ENCODE assay signal across 17 mouse cellular contexts in the genomic region with DNA sequence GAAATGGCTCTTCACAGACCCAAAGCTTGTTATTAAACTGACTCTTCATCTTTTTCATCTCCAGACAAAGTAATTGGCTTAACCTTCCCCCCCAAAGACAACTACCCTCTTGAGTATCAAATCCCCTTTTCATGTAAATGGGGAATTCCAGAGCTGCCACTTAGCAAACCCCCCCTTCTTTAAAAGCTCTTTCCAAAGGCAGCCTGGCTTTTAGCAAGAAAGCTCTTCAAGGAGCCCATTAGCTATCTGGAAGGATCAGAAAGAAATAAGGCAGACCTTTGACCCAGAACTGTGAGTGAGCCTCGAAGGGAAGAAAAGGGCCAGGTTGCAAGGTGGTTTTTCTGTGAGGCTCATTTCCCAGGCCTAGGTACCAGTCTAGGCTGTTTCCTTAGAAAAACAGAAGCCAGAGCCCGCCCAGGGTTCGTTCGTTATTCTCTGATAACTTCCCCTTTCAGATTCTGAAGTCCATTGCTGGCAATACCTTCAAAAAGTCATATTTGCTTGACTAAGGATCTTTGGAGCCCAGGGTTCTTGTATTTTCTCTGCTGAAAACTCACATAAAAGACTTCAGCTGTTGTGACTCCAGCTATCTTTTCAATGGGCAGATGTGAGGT.
A peak's percentile ranks its signal among the peaks of the same experiment; 100 is the strongest.
DNase-seq lines count a peak whose midpoint lies in the region; ATAC-seq and TF ChIP-seq lines count a peak whose summit lies in the region.
"Had no signal": no experiment of that assay in that cellular context is flagged by ENCODE, and none has a peak within 500 bp of the region (broad histone marks: within the 10 kb centered on the region; RNA-seq: fewer than 3 reads in every experiment).

No protein-coding gene starts in this region.

- TF ChIP-seq POLR2A in CH12.LX (IDR thresholded peaks at IDR 0.05; ENCODE audit: low read depth, low read length): no peak; the same call in 1 of the 2 replicates

- in situ Hi-C loops in CH12.LX (cut with MboI; ENCODE audit: low pct_ligation_motif_present, low pct_unique_long_range_greater_than_20kb, low sequenced_read_pairs): no loop called here

- no peaks in the 10 kb centered on the region for H3K9me3 ChIP-seq in lung, postnatal 0 days (ENCODE audit: low read length)
- no peaks in the 10 kb centered on the region for H3K9me3 ChIP-seq in CH12.LX (replicated peaks; ENCODE audit: low read length)
- no peaks in the 10 kb centered on the region for H3K9me3 ChIP-seq in heart, embryonic 10.5 days
- H3K9me3 ChIP-seq: embryonic facial prominence, embryonic 12.5 days; kidney, embryonic 15.5 days had no signal

- no peaks in the 10 kb centered on the region for H3K4me1 ChIP-seq in lung, postnatal 0 days (ENCODE audit: insufficient read depth, low read depth, low read length)
- peaks cover 15 to 55% of the 10 kb centered on the region in 2 experiments for H3K4me1 ChIP-seq in CH12.LX (ENCODE audit: control insufficient read depth in 1 of 2, insufficient read depth in 2 of 2)
- H3K4me1 ChIP-seq in heart, embryonic 10.5 days: peaks cover 18% of the 10 kb centered on the region; the same call in 1 of the 2 replicates
- H3K4me1 ChIP-seq: embryonic facial prominence, embryonic 12.5 days; kidney, embryonic 15.5 days had no signal

- TF ChIP-seq RAD21 in CH12.LX (IDR thresholded peaks at IDR 0.05; ENCODE audit: low read depth, low read length): no peak

- peak; percentile 25 for DNase-seq in embryo, embryonic 10 days (ENCODE audit: low spot score)
- no peak for DNase-seq in embryo, embryonic 11 days
- DNase-seq in lung, postnatal 36 days: peak; percentile 8
- DNase-seq in lung, postnatal 0 days (ENCODE audit: low spot score): no peak
- peak; percentile 64 for DNase-seq in CH12.LX (ENCODE audit: extremely low read depth)
- DNase-seq in ovary, postnatal 36 days (ENCODE audit: low spot score): no peak
- no peak for DNase-seq in heart, embryonic 10.5 days (ENCODE audit: low spot score)
- DNase-seq: adrenal gland, postnatal 10 days; cerebellum, adult 9-10 months; heart, adult 2 months; heart, postnatal 10 days; lung, embryonic 14.5 days had no signal

- dilution Hi-C loops in CH12.LX (cut with MboI; ENCODE audit: extremely low pct_ligation_motif_present, extremely low pct_unique_long_range_greater_than_20kb, low sequenced_read_pairs): no loop called here

- TF ChIP-seq CTCF in lung, postnatal 0 days (IDR thresholded peaks at IDR 0.05): no peak
- no peak for TF ChIP-seq CTCF in CH12.LX (conservative IDR thresholded peaks at IDR 0.05 in 1 of 2, IDR thresholded peaks at IDR 0.05 in 1 of 2; ENCODE audit: low read depth in 2 of 2, low read length in 2 of 2)

- no peak overlapping the region for H3K9ac ChIP-seq in lung, postnatal 0 days (replicated peaks; ENCODE audit: low read depth)
- peak overlapping the region; percentile 85 for H3K9ac ChIP-seq in CH12.LX (ENCODE audit: insufficient read depth, low read depth)
- H3K9ac ChIP-seq: embryonic facial prominence, embryonic 12.5 days; hindbrain, embryonic 14.5 days; kidney, embryonic 15.5 days; lung, embryonic 14.5 days had no signal

- TF ChIP-seq EP300 in lung, postnatal 0 days (IDR thresholded peaks at IDR 0.05): no peak
- peak; percentile 50; the same call in 1 of the 2 replicates for TF ChIP-seq EP300 in CH12.LX (IDR thresholded peaks at IDR 0.05; ENCODE audit: low read length)

- no peaks in the 10 kb centered on the region for H3K27me3 ChIP-seq in lung, postnatal 0 days (replicated peaks; ENCODE audit: insufficient read depth, low read length)
- H3K27me3 ChIP-seq in CH12.LX (replicated peaks): no peaks in the 10 kb centered on the region
- no peaks in the 10 kb centered on the region for H3K27me3 ChIP-seq in heart, embryonic 10.5 days (ENCODE audit: insufficient read depth, poor library complexity, severe bottlenecking)
- H3K27me3 ChIP-seq: embryonic facial prominence, embryonic 12.5 days; kidney, embryonic 15.5 days had no signal

- H3K4me3 ChIP-seq in lung, postnatal 0 days (ENCODE audit: low read depth, low read length): no peak overlapping the region
- peak overlapping the region in 2 of 3 experiments; percentile 9 to 38 for H3K4me3 ChIP-seq in CH12.LX (replicated peaks in 1 of 3; ENCODE audit: low read depth in 2 of 3, low read length in 2 of 3, poor library complexity in 1 of 3)
- no peak overlapping the region for H3K4me3 ChIP-seq in heart, embryonic 10.5 days
- H3K4me3 ChIP-seq: embryonic facial prominence, embryonic 12.5 days; heart, adult 2 months; kidney, embryonic 15.5 days had no signal

- no peaks in the 10 kb centered on the region for H3K36me3 ChIP-seq in lung, postnatal 0 days (ENCODE audit: insufficient read depth, low read length)
- H3K36me3 ChIP-seq in CH12.LX (replicated peaks in 1 of 2; ENCODE audit: control insufficient read depth in 1 of 2, insufficient read depth in 1 of 2, low read length in 1 of 2): peaks cover 0 to 6% of the 10 kb centered on the region in 2 experiments
- no peaks in the 10 kb centered on the region for H3K36me3 ChIP-seq in heart, embryonic 10.5 days
- H3K36me3 ChIP-seq: embryonic facial prominence, embryonic 12.5 days; kidney, embryonic 15.5 days had no signal

- no peaks in the 10 kb centered on the region for H3K79me2 ChIP-seq in CH12.LX (replicated peaks; ENCODE audit: control insufficient read depth, extremely low read depth, insufficient read depth, poor library complexity, severe bottlenecking)

- 47% methylated on average over 4 of the region's 4 CpGs for WGBS in lung, postnatal 0 days
- 40% methylated on average over 4 of the region's 4 CpGs for WGBS in heart, embryonic 10.5 days

- ATAC-seq in lung, postnatal 0 days: no peak
- ATAC-seq in megakaryocyte progenitor cell, adult 5-6 weeks (replicated peaks; ENCODE audit: poor library complexity): peak; percentile 46; the same call in 1 of the 2 replicates
- ATAC-seq: intestine, embryonic 16.5 days had no signal

- no peak overlapping the region for H3K27ac ChIP-seq in lung, postnatal 0 days (ENCODE audit: low read length)
- peak overlapping the region; percentile 98 for H3K27ac ChIP-seq in CH12.LX (ENCODE audit: insufficient read depth, low read depth)
- no peak overlapping the region for H3K27ac ChIP-seq in heart, embryonic 10.5 days
- H3K27ac ChIP-seq: embryonic facial prominence, embryonic 12.5 days; heart, adult 2 months; hindbrain, embryonic 14.5 days; kidney, embryonic 15.5 days had no signal

- H3K4me2 ChIP-seq in lung, postnatal 0 days (replicated peaks; ENCODE audit: low read depth, low read length): no peak overlapping the region
- peak overlapping the region; percentile 72 for H3K4me2 ChIP-seq in CH12.LX (ENCODE audit: insufficient read depth, low read depth, poor library complexity, severe bottlenecking)
- H3K4me2 ChIP-seq: embryonic facial prominence, embryonic 12.5 days; hindbrain, embryonic 14.5 days; kidney, embryonic 15.5 days; lung, embryonic 14.5 days had no signal

TF ChIP-seq in CH12.LX, 34 proteins besides CTCF, POLR2A, EP300 and RAD21:
- TF ChIP-seq USF2 (conservative IDR thresholded peaks at IDR 0.05; ENCODE audit: low read depth, low read length): 0 out of 2 replicates have a peak, but pooled peaks have one; percentile 9
- TF ChIP-seq HCFC1 (IDR thresholded peaks at IDR 0.05; ENCODE audit: low read depth, low read length): no peak
- TF ChIP-seq CHD1 (IDR thresholded peaks at IDR 0.05; ENCODE audit: low read depth, low read length): no peak
- TF ChIP-seq MAX (IDR thresholded peaks at IDR 0.05; ENCODE audit: low read length): no peak
- TF ChIP-seq TBP (conservative IDR thresholded peaks at IDR 0.05; ENCODE audit: low read depth, low read length): peak; percentile 65
- TF ChIP-seq ZNF384 (IDR thresholded peaks at IDR 0.05; ENCODE audit: low read depth, low read length): no peak
- TF ChIP-seq POLR2AphosphoS2 (IDR thresholded peaks at IDR 0.05; ENCODE audit: low read depth, low read length): no peak
- TF ChIP-seq RCOR1 (conservative IDR thresholded peaks at IDR 0.05; ENCODE audit: low read depth, low read length): 0 out of 2 replicates have a peak, but pooled peaks have one; percentile 12
- TF ChIP-seq NRF1 (IDR thresholded peaks at IDR 0.05; ENCODE audit: low read depth, low read length): no peak
- TF ChIP-seq NELFE (IDR thresholded peaks at IDR 0.05; ENCODE audit: low read depth, low read length): peak; percentile 44; the same call in 1 of the 2 replicates
- no peak for TF ChIP-seq SMC3 (IDR thresholded peaks at IDR 0.05; ENCODE audit: low read depth, low read length)
- TF ChIP-seq UBTF (IDR thresholded peaks at IDR 0.05; ENCODE audit: low read depth, low read length): no peak
- 0 out of 2 replicates have a peak, but pooled peaks have one; percentile 42 for TF ChIP-seq BHLHE40 (IDR thresholded peaks at IDR 0.05; ENCODE audit: low read depth, low read length)
- peak; percentile 65; the same call in 1 of the 2 replicates for TF ChIP-seq CHD2 (IDR thresholded peaks at IDR 0.05; ENCODE audit: low read length)
- TF ChIP-seq IRF4 (IDR thresholded peaks at IDR 0.05; ENCODE audit: low read depth, low read length): peak; percentile 53; the same call in 1 of the 2 replicates
- TF ChIP-seq SIN3A (IDR thresholded peaks at IDR 0.05; ENCODE audit: low read length): no peak; the same call in 1 of the 2 replicates

Comparison
In these comparisons a context has a peak if more than half of its experiments do, and no peak if none do; other contexts are left out.
1. DNase-seq: peak in embryo, embryonic 10 days (single experiment), lung, postnatal 36 days (single experiment) and CH12.LX (single experiment); none in embryo, embryonic 11 days (single experiment), lung, postnatal 0 days (single experiment), ovary, postnatal 36 days (single experiment) and heart, embryonic 10.5 days (single experiment).
2. H3K4me3 ChIP-seq: peak in CH12.LX (2 of 3); none in lung, postnatal 0 days (single experiment) and heart, embryonic 10.5 days (single experiment).